Mouse (Mus musculus) hematopoietic stem cell, adult 5-6 weeks (primary cell): ENCODE results near the gene Herc4. TPM values are rescaled to one million over a fixed set of nuclear protein-coding genes. Genes with fewer than 3 reads are reported as not detected.

Source experiments
- ATAC-seq, 2 experiments: fragments of 125-278 bp in 1 of 2; replicated peaks in 1 of 2; 2 replicates each; pipeline ENCODE4 v1.8.0; 2016 to 2017; ENCODE audit warnings: inconsistent platforms in 2 of 2, mild to moderate bottlenecking in 2 of 2, moderate number of reproducible peaks in 2 of 2, low read depth in 1 of 2, moderate TSS enrichment in 1 of 2; ENCODE audit not compliant: low FRiP score in 2 of 2, poor library complexity in 2 of 2, severe bottlenecking in 2 of 2, insufficient read depth in 1 of 2, low TSS enrichment in 1 of 2
- total RNA-seq: library from RNA; stranded (forward); fragments of 172-1452, 232-1000 nt; gene quantifications from 2 replicates; pipeline ENCODE4 v1.2.3, GENCODE M21; 2017

Herc4 gene
- total RNA-seq, 1 experiment from 2014 or later = 57.3 TPM

- peak in 1 of 2 experiments; percentile 6; a peak in 1 of 4 replicates for ATAC-seq
Measured at GRCm38 (mm10) chr10:63242798-63243435, 693 bp upstream of the Herc4 start.

DNA sequence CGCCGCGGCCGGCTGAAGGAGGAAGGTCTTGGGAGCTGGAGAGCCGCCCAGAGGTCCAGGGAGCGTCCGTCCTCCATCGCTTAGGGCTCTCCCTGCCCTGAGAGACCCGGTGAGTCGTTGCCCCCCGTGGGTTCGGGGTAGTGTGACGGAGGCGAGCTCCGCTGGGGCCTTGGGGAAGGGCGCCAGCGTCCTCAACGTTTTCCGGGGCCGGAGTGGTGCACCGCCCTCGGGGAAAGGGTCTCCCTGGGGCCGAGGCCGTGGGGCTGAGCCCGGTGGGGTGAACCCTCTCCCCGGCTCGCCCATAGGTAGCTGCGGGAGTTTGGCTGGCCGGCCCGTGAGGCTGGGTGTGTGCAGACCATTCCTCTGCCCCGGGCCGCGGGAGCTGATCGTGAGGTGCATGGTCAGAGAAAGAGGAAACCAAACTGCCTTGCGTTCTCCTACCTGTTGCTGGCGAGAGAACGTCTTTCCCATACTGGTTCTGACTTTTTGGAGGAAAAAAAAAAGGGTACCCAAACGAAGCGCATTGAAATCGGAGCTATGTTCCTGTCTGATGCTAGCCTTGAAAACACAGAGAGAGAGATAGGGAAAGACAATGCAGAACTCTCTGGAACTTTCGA is 553 bp downstream of the Herc4 start:
- peak; percentile 1 to 24; a peak in 2 of 4 replicates for ATAC-seq

DNA sequence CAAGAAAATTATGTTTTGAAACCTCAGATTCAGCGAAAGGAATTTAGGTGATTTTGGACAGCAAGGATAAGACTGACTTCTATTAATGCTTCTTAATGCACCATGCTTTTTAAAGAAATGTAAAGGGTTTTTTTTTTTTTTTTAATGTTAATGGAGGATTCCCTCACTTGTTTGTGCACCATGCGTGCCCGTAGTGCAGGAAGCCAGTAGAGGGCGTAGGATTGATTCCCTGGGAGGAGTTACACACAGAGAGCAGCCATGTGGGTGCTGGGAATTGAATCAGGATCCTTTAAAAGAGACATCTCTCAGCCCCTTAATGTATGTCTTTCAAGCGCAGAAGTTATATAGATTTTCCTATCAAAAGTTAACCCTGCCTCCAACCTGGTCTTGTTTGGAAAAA is 1.1 kb downstream of the Herc4 start:
- ATAC-seq = no peak

DNA sequence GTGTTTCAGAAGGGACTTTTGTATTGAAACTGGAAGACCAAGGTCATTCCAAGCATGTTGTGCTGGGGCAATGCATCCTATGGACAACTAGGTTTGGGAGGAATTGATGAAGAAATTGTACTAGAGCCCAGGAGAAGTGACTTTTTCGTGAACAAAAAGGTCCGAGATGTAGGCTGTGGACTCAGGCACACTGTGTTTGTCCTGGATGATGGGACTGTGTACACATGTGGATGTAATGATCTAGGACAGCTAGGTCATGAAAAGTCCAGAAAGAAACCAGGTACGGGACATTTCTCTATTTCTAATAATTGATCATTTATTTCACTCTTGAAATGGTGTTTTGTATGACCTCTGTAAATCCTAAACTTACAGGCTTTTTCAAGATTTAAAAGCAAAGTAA is 2.2 kb downstream of the Herc4 start:
- no peak for ATAC-seq

DNA sequence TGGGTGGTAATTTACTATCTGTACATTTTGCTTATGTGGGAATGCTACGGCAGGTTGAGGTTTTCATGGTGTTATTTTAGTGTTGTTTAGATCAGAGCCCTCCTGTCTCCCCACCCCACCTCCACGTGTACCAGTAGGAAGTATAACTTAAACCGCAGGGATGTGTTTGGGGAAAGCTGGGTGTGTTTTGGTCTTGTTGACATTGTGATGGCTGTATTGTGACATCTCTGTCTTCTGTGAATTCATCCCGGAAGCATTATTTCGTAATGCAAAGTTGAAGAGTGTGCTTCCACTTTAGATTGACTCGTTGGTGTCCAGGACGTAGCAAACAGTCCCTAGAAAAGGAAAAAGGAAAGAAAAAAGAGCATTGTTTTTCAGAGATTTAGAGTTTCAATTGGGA is 3.8 kb downstream of the Herc4 start:
- no peak; a peak in 1 of 4 replicates for ATAC-seq

DNA sequence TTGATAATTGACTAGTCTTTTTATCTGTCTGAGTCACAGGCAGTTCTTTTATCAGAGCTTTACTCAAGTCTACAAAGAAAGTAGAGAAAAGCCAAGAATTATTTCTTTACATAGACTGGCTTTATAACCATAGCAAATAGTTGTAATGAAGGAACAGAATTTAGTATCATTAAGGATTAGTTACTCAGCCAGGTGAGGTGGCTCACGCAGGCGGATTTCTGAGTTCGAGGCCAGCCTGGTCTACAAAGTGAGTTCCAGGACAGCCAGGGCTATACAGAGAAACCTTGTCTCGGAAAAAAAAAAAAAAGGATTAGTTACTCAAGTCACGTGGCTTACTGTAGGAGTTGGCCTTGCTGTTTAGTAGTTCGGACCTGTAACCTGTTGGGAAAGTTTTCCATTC is 4.8 kb downstream of the Herc4 start:
- no peak for ATAC-seq

- no peak for ATAC-seq
Measured at GRCm38 (mm10) chr10:63258696-63259095, 15.1 kb downstream of the Herc4 start.

DNA sequence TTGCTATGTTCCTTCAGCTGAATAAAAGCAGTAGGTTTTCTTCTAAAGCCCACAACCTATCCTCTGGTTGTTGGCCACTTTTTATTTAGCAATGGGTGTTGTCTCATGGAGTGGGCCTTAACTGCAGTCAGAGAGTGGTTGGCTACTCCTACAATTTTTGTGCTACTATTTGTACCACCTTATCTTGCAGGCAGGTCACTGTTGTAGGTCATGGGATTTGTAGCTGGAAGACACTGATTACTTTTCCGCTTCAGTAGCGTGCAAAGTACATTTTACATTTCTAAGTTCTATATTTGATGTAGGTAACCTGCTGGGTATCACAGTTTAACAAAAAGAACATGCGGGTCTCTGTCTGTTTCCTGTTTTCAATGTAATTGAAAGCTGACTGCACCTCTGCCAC is 15.7 kb downstream of the Herc4 start:
- ATAC-seq = no peak

DNA sequence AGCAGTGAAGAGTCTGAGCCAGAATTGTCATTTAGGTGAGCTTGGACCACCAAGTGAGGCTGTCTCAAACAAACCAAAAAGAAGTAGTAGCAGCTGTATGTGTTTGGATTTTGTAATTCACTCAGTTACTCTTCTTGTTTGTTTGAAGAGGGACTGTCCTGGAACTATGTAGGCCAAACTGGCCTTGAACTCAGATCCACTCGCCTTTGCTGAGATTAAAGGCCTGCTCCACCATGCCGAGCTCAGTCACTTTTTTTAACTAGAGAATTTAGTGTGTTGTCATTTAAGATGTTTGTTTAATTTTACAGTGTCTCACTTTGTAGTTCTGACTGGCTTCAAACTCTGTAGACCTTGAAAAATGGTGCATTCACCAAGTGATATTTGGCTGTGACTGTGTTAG is 24.3 kb downstream of the Herc4 start:
- no peak for ATAC-seq

- ATAC-seq = no peak
Measured at GRCm38 (mm10) chr10:63272401-63272800, 28.8 kb downstream of the Herc4 start.

DNA sequence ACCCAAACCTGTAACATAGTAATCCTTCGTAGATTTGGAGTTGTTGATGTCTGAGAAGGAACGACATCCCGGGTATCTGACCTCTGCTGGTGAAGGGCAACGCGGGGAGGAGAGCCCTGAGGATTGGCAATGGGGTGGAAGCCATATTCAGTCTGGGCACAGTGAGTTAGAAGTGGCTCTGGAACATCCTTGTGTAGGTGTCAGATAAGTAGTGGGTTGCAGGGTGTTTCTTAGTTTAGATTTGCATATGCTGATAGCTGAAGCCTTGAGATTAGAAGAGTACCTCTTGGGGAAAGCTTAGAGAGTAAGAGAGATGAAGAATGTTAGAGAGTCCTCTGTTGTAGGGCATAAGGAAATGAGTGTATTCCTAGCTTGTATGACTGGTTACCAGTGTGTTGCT is 29.3 kb downstream of the Herc4 start:
- ATAC-seq = no peak

- peak in 1 of 2 experiments; percentile 66; a peak in 1 of 4 replicates for ATAC-seq
Measured at GRCm38 (mm10) chr10:63277010-63277409, 33.4 kb downstream of the Herc4 start.

- ATAC-seq = no peak
Measured at GRCm38 (mm10) chr10:63279851-63280250, 36.2 kb downstream of the Herc4 start.

GRCm38 (mm10) chr10:63282417-63282816 is 38.8 kb downstream of the Herc4 start:
- ATAC-seq = no peak

DNA sequence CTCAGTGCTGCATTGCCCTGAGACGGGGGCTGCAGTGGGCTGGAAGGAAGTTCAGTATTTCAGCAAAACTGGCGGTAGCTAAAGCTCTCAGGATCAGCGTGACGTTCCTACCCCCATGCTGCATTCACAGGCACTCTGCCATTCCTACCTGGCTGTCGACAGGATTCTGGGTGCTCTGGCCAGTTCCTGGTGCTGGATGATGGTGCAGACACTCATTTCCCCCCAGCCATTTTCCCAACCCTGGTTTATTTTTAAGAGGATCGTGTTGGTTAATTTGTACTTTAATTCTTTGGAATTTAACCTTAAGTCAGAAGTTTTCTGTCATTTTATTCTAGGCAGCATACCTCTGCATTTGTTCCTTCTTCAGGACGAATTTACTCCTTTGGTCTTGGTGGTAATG is 39.2 kb downstream of the Herc4 start:
- no peak for ATAC-seq

DNA sequence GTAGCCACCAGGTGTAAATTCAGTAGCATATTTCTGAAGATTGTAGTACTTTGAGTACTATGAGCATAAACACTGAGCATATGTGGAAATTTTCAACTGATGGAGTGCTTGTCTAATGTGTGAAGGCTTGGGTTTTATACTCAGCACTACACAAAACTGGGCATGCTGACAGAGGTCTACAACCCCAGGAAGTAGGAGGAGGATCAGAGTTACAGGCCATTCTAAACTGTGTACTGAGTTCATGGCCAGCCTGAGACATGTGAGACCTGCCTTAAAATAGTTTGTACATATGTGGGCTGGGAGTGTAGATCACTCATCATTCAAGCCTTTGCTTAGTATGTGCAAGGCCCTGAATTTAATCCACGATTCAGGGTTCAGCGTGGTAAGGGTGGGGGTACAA is 58.7 kb downstream of the Herc4 start:
- ATAC-seq = no peak

- ATAC-seq = peak; percentile 86 to 90
Measured at GRCm38 (mm10) chr10:63308582-63309366, 65.2 kb downstream of the Herc4 start.

DNA sequence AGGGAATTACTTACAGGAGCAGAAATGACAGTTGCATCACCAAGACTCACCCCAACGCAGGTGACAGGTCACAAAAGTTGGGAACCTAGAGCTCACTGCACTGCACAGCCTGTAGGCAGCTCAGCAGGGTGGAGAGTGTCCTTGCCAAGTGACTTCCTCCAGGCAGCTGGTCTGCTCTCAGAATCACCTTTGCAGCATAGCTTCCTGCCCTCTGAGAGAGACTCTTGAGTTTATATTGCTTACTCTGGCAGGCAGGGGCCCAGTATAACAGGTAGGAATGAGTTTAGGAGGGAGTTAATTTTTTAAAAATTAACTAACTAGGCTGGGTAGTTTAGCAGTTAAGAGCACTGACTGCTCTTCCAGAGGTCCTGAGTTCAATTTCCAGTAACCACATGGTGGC is 70.1 kb downstream of the Herc4 start:
- no peak for ATAC-seq
